Mouse (Mus musculus) lung, embryonic 14.5 days (tissue): ENCODE data around the gene Plac1. TPM values are rescaled to one million over a fixed set of nuclear protein-coding genes. Genes with fewer than 3 reads are reported as not detected.

Experiments
- ATAC-seq: fragments of 200-750 bp; cut with Nextera tagmentation; 2 replicates; pipeline ENCODE4 v1.8.0; 2017; ENCODE audit warnings: mild to moderate bottlenecking, moderate TSS enrichment, moderate library complexity; ENCODE audit not compliant: insufficient read depth
- DNase-seq: peaks from one replicate; pipeline ENCODE4 v3.0.0-alpha.2; 2015
- H3K27ac ChIP-seq: fragments of 300-500 bp; sonication (generic); 2 replicates; pipeline ENCODE4 v1.5.1; 2014; ENCODE audit warnings: low read depth, mild to moderate bottlenecking, moderate library complexity
- H3K27me3 ChIP-seq: fragments of 300-500 bp; sonication (generic); 2 replicates; pipeline ENCODE4 v1.6.1; 2014; ENCODE audit warnings: low read length, control low read depth; ENCODE audit not compliant: insufficient read depth
- H3K36me3 ChIP-seq: fragments of 300-500 bp; sonication (generic); 2 replicates; pipeline ENCODE4 v1.6.1; 2014; ENCODE audit warnings: control low read depth; ENCODE audit not compliant: insufficient read depth
- H3K4me1 ChIP-seq: fragments of 300-500 bp; sonication (generic); 2 replicates; pipeline ENCODE4 v1.6.1; 2014; ENCODE audit warnings: antibody characterized with exemption, control low read depth; ENCODE audit not compliant: insufficient read depth
- H3K4me2 ChIP-seq: fragments of 300-500 bp; sonication (generic); 2 replicates; pipeline ENCODE4 v1.6.1; 2014; ENCODE audit warnings: mild to moderate bottlenecking
- H3K4me3 ChIP-seq: fragments of 300-500 bp; sonication (generic); 2 replicates; pipeline ENCODE4 v1.5.1; 2014; ENCODE audit warnings: low read depth, low read length
- H3K9ac ChIP-seq: fragments of 300-500 bp; sonication (generic); 2 replicates; pipeline ENCODE4 v1.6.1; 2014
- H3K9me3 ChIP-seq: fragments of 300-500 bp; sonication (generic); 2 replicates; pipeline ENCODE4 v1.6.1; 2016; ENCODE audit warnings: low read depth, low read length, control low read depth
- CTCF ChIP-seq: IDR thresholded peaks from 2 replicates; pipeline ENCODE4 v1.5.1; 2016; ENCODE audit warnings: antibody characterized with exemption, low read depth
- WGBS: fragments of 180-500 bp; shearing (Covaris S2); extraction: QIAGEN DNeasy Blood & Tissue Kit; methylation state at CpG from one replicate; pipeline ENCODE4 v1.1.7; 2014; 5-methylcytosine and 5-hydroxymethylcytosine counted together
- polyA plus RNA-seq: library from polyadenylated mRNA; unstranded; fragments of >200 nt; fragmentation: Nextera tagmentation; extraction: Ambion mirVana; gene quantifications from 2 replicates; pipeline ENCODE4 v1.2.1, GENCODE M21; 2014

Gene Plac1
- polyA plus RNA-seq, 1 experiment from 2014 or later, result 9.4 TPM

- no peak for DNase-seq
- no peak for TF ChIP-seq CTCF
- Histone ChIP-seq H3K27me3 (no peaks in the 10 kb centered on the region), H3K4me1 (no peaks in the 10 kb centered on the region), H3K4me3 (no peak overlapping the region), H3K9ac (no peak overlapping the region), H3K4me2 (no peak overlapping the region), H3K27ac (no peak overlapping the region), H3K36me3 (no peaks in the 10 kb centered on the region), H3K9me3 (no peaks in the 10 kb centered on the region)
- 84% methylated on average over 2 of the region's 2 CpGs for WGBS
- no peak for ATAC-seq
Measured at GRCm38 (mm10) chrX:53139641-53140040, 100.3 kb downstream of the Plac1 start.

GRCm38 (mm10) chrX:53137066-53137465 is 102.8 kb downstream of the Plac1 start:
- Histone ChIP-seq H3K4me3 (no peak overlapping the region), H3K9me3 (no peaks in the 10 kb centered on the region), H3K36me3 (no peaks in the 10 kb centered on the region), H3K27me3 (no peaks in the 10 kb centered on the region), H3K9ac (no peak overlapping the region), H3K4me2 (no peak overlapping the region), H3K27ac (no peak overlapping the region), H3K4me1 (no peaks in the 10 kb centered on the region)
- ATAC-seq (no peak), DNase-seq (no peak)
- no peak for TF ChIP-seq CTCF
- WGBS, result 82% methylated on average over 2 of the region's 2 CpGs

GRCm38 (mm10) chrX:53129501-53129900 is 110.4 kb downstream of the Plac1 start:
- H3K27me3 ChIP-seq, result no peaks in the 10 kb centered on the region
- no peak overlapping the region for H3K27ac ChIP-seq
- H3K4me3 ChIP-seq, result no peak overlapping the region
- TF ChIP-seq CTCF, result no peak
- H3K36me3 ChIP-seq, result no peaks in the 10 kb centered on the region
- H3K4me2 ChIP-seq, result no peak overlapping the region
- DNase-seq (peak; percentile 14), ATAC-seq (no peak)
- H3K9me3 ChIP-seq, result no peaks in the 10 kb centered on the region
- no peaks in the 10 kb centered on the region for H3K4me1 ChIP-seq
- no peak overlapping the region for H3K9ac ChIP-seq
- WGBS, result 30% methylated on average over 2 of the region's 2 CpGs

GRCm38 (mm10) chrX:53126492-53127033 is 113.3 kb downstream of the Plac1 start:
- DNase-seq, result no peak
- peak overlapping the region; percentile 24; the same call in 1 of the 2 replicates for H3K27ac ChIP-seq
- WGBS, result 49% methylated on average over 6 of the region's 6 CpGs
- no peaks in the 10 kb centered on the region for H3K27me3 ChIP-seq
- H3K9me3 ChIP-seq, result no peaks in the 10 kb centered on the region
- no peaks in the 10 kb centered on the region for H3K4me1 ChIP-seq
- H3K9ac ChIP-seq, result no peak overlapping the region
- H3K4me2 ChIP-seq, result no peak overlapping the region
- H3K4me3 ChIP-seq, result no peak overlapping the region
- H3K36me3 ChIP-seq, result no peaks in the 10 kb centered on the region
- no peak for TF ChIP-seq CTCF
- peak; percentile 72 for ATAC-seq

DNA sequence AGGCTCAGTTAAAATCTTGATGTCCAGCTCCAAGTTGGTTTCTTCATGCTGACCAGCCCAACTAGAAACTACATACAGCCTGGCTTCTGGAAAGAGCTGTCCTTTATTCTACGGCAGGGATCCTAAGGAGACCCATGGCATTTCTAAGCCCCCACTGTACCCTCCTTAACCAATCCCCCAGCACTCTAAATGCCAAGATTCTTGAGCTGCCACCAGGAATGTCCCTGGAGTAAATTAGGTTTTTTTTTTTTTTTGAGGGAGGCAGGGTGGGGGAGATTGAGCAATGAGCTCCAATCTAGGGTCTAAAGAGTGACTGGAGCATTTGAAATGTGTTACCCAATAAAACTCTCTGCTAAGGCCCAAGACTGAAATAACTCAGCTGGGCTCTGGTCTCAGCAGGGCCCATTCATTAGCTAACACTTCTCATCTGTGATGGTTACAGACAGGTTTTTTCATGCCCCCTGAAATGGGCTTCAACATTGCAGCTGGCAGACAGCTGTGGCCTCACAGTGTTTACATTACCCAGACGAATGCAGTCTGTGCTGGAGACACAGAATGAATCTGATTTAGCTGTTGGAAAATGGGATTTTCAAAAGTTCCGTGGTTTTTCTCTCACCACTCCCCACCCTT is 114.0 kb downstream of the Plac1 start:
- DNase-seq (peak; percentile 87), ATAC-seq (peak; percentile 94)
- Histone ChIP-seq H3K36me3 (no peaks in the 10 kb centered on the region), H3K27ac (peak overlapping the region; percentile 58), H3K4me3 (no peak overlapping the region), H3K4me2 (no peak overlapping the region), H3K27me3 (no peaks in the 10 kb centered on the region), H3K4me1 (no peaks in the 10 kb centered on the region), H3K9me3 (no peaks in the 10 kb centered on the region), H3K9ac (no peak overlapping the region)
- no peak for TF ChIP-seq CTCF
- WGBS, result 19% methylated on average over 3 of the region's 3 CpGs

GRCm38 (mm10) chrX:53123562-53123961 is 116.3 kb downstream of the Plac1 start:
- 37% methylated on average over 1 of the region's 1 CpGs for WGBS
- Histone ChIP-seq H3K27ac (no peak overlapping the region), H3K9me3 (no peaks in the 10 kb centered on the region), H3K4me3 (no peak overlapping the region), H3K36me3 (no peaks in the 10 kb centered on the region), H3K4me2 (no peak overlapping the region), H3K27me3 (no peaks in the 10 kb centered on the region), H3K9ac (no peak overlapping the region), H3K4me1 (no peaks in the 10 kb centered on the region)
- TF ChIP-seq CTCF, result no peak
- ATAC-seq (no peak), DNase-seq (no peak)

- H3K36me3 ChIP-seq, result no peaks in the 10 kb centered on the region
- peaks cover 6% of the 10 kb centered on the region; the same call in 1 of the 2 replicates for H3K4me1 ChIP-seq
- no peak for TF ChIP-seq CTCF
- 57% methylated on average over 6 of the region's 6 CpGs for WGBS
- ATAC-seq (no peak), DNase-seq (no peak)
- no peaks in the 10 kb centered on the region for H3K27me3 ChIP-seq
- no peak overlapping the region for H3K9ac ChIP-seq
- no peak overlapping the region for H3K27ac ChIP-seq
- no peak overlapping the region for H3K4me3 ChIP-seq
- no peak overlapping the region for H3K4me2 ChIP-seq
- no peaks in the 10 kb centered on the region for H3K9me3 ChIP-seq
Measured at GRCm38 (mm10) chrX:53118631-53119030, 121.3 kb downstream of the Plac1 start.
